15 mouse cellular contexts compared by ENCODE assay signal in genomic region chr17:23704741-23705140, GRCm38 (mm10). TPM values are rescaled to one million over a fixed set of nuclear protein-coding genes. Genes with fewer than 3 reads are reported as not detected.
DNase-seq lines count a peak whose midpoint lies in the region; TF ChIP-seq lines count a peak whose summit lies in the region.
"Had no signal": no experiment of that assay in that cellular context is flagged by ENCODE, and none has a peak within 500 bp of the region (broad histone marks: within the 10 kb centered on the region; RNA-seq: fewer than 3 reads in every experiment).

No protein-coding gene starts in this region.

- TF ChIP-seq EP300 in ES-Bruce4 (IDR thresholded peaks at IDR 0.05; ENCODE audit: insufficient read depth, low read depth, low read length): no peak
- TF ChIP-seq EP300 in heart, adult 2 months (IDR thresholded peaks at IDR 0.05; ENCODE audit: insufficient read depth, low read depth, low read length): no peak

- no peak for TF ChIP-seq POLR2A in ES-Bruce4 (IDR thresholded peaks at IDR 0.05; ENCODE audit: insufficient read depth, low read length)
- TF ChIP-seq POLR2A in brain, embryonic 14.5 days (IDR thresholded peaks at IDR 0.05; ENCODE audit: borderline replicate concordance, extremely low read depth, insufficient read depth, insufficient read length, poor library complexity, severe bottlenecking): no peak
- no peak for TF ChIP-seq POLR2A in heart, adult 2 months (IDR thresholded peaks at IDR 0.05; ENCODE audit: insufficient read depth, low read depth, low read length)

- H3K4me3 ChIP-seq in ES-Bruce4 (ENCODE audit: low read depth, low read length): no peak overlapping the region
- H3K4me3 ChIP-seq in heart, adult 2 months: no peak overlapping the region
- H3K4me3 ChIP-seq: embryonic facial prominence, embryonic 12.5 days; forebrain, embryonic 10.5 days; kidney, embryonic 15.5 days had no signal

- no peaks in the 10 kb centered on the region for H3K27me3 ChIP-seq in ES-Bruce4 (ENCODE audit: control insufficient read depth, insufficient read depth, low read length, poor library complexity, severe bottlenecking)
- H3K27me3 ChIP-seq in heart, adult 2 months (ENCODE audit: control insufficient read depth, insufficient read depth, low read length): no peaks in the 10 kb centered on the region

- 0 out of 2 replicates have a peak overlapping the region, but pooled peaks have one; percentile 14 for H3K27ac ChIP-seq in ES-Bruce4 (ENCODE audit: insufficient read depth, low read length)
- no peak overlapping the region for H3K27ac ChIP-seq in heart, adult 2 months
- H3K27ac ChIP-seq: embryonic facial prominence, embryonic 12.5 days; forebrain, embryonic 10.5 days; kidney, embryonic 15.5 days had no signal

- no peak for TF ChIP-seq CTCF in ES-Bruce4 (IDR thresholded peaks at IDR 0.05; ENCODE audit: low read depth, low read length)
- no peak for TF ChIP-seq CTCF in brain, embryonic 14.5 days (IDR thresholded peaks at IDR 0.05; ENCODE audit: borderline replicate concordance, extremely low read depth, insufficient read depth, insufficient read length)
- no peak for TF ChIP-seq CTCF in heart, adult 2 months (IDR thresholded peaks at IDR 0.05)

- H3K79me2 ChIP-seq in heart, adult 2 months (replicated peaks; ENCODE audit: control insufficient read depth, insufficient read depth, low read length): no peaks in the 10 kb centered on the region

- peak; percentile 28 for DNase-seq in layer of hippocampus, adult 11-12 months (ENCODE audit: low spot score)
- DNase-seq in layer of hippocampus, postnatal 36 days: no peak
- DNase-seq in brain, embryonic 14.5 days (ENCODE audit: low read depth): peak; percentile 64
- DNase-seq in right cerebral cortex, adult 2 months (ENCODE audit: low spot score in 2 of 2): peak; percentile 56 to 57
- no peak for DNase-seq in natural killer cell, adult 2 months (ENCODE audit: low spot score in 2 of 2)
- no peak for DNase-seq in heart, adult 2 months
- DNase-seq: cerebellum, adult 9-10 months had no signal

- intact Hi-C loops in heart, adult 2 months (cut with DNase I): loop anchor here (2.0 kb wide), 1 partner anchor 134 kb away; no protein-coding TSS in a partner anchor

- H3K9me3 ChIP-seq in ES-Bruce4 (replicated peaks; ENCODE audit: control insufficient read depth, insufficient read depth, low read length, poor library complexity, severe bottlenecking): no peaks in the 10 kb centered on the region
- H3K9me3 ChIP-seq: embryonic facial prominence, embryonic 12.5 days; forebrain, embryonic 10.5 days; kidney, embryonic 15.5 days had no signal

- no peaks in the 10 kb centered on the region for H3K36me3 ChIP-seq in ES-Bruce4 (ENCODE audit: control insufficient read depth, insufficient read depth, low read length, poor library complexity, severe bottlenecking)
- H3K36me3 ChIP-seq in heart, adult 2 months (ENCODE audit: control insufficient read depth, insufficient read depth, low read length): no peaks in the 10 kb centered on the region
- H3K36me3 ChIP-seq: embryonic facial prominence, embryonic 12.5 days; forebrain, embryonic 10.5 days; kidney, embryonic 15.5 days had no signal

- H3K9ac ChIP-seq in ES-Bruce4 (ENCODE audit: low read depth, poor library complexity, severe bottlenecking): no peak overlapping the region
- H3K9ac ChIP-seq in heart, adult 2 months (ENCODE audit: low read depth, low read length): no peak overlapping the region
- H3K9ac ChIP-seq: embryonic facial prominence, embryonic 12.5 days; kidney, embryonic 15.5 days had no signal

- 44% methylated on average over 7 of the region's 7 CpGs for WGBS in heart, adult 2 months

- peaks cover 6% of the 10 kb centered on the region for H3K4me1 ChIP-seq in ES-Bruce4 (ENCODE audit: control insufficient read depth, insufficient read depth, low read length)
- peaks cover 2% of the 10 kb centered on the region; the same call in 1 of the 2 replicates for H3K4me1 ChIP-seq in heart, adult 2 months (ENCODE audit: control insufficient read depth, insufficient read depth, low read length)

RNA-seq across cellular contexts. Expression of gene 1520401A03Rik, which starts 17.8 kb away (rescaled TPM):
- not detected for total RNA-seq in layer of hippocampus, postnatal 36 days (2021)
- polyA plus RNA-seq in ES-Bruce4 (2011; ENCODE audit: insufficient read depth, insufficient read length, low read depth, missing spikeins): 3.6 and 4.1 TPM in 2 replicates
- 0.14 and 0.28 TPM in 2 replicates for polyA plus RNA-seq in brain, embryonic 14.5 days (2012; rRNA removed)
- not detected for total RNA-seq in heart, adult 2 months (2021)
- polyA plus RNA-seq in heart, adult 2 months (2012; rRNA removed): not detected in 2 replicates
- total RNA-seq: heart, postnatal 25 days; liver, adult 2 months had no signal
- polyA plus RNA-seq: inflammation-experienced regulatory T-cells, adult 6 months; liver, adult 2 months had no signal

RNA-seq across cellular contexts. Expression of gene Cldn9, which starts 20.9 kb away (rescaled TPM):
- total RNA-seq in layer of hippocampus, postnatal 36 days (2021): under 1 TPM; 0.22 to 0.35 TPM
- 1.7 and 2.9 TPM in 2 replicates for polyA plus RNA-seq in ES-Bruce4 (2011; ENCODE audit: insufficient read depth, insufficient read length, low read depth, missing spikeins)
- polyA plus RNA-seq in brain, embryonic 14.5 days (2012; rRNA removed): 0.92 and 0.93 TPM in 2 replicates
- total RNA-seq in heart, adult 2 months (2021): not detected
- polyA plus RNA-seq in heart, adult 2 months (2012; rRNA removed): not detected in 2 replicates
- total RNA-seq: heart, postnatal 25 days; liver, adult 2 months had no signal
- polyA plus RNA-seq: CD4-positive, CD25-positive, alpha-beta regulatory T cell, adult 4 months; inflammation-experienced regulatory T-cells, adult 6 months; liver, adult 2 months had no signal

RNA-seq across cellular contexts. Expression of gene Pkmyt1, which starts 21.4 kb away (rescaled TPM):
- 1 to 10 TPM; 1.7 to 3.0 TPM for total RNA-seq in layer of hippocampus, postnatal 36 days (2021)
- 26.5 and 27.7 TPM in 2 replicates for polyA plus RNA-seq in ES-Bruce4 (2011; ENCODE audit: insufficient read depth, insufficient read length, low read depth, missing spikeins)
- 24.4 and 47.9 TPM in 2 replicates for polyA plus RNA-seq in brain, embryonic 14.5 days (2012; rRNA removed)
- 1 to 10 TPM; 1.2 to 1.6 TPM for total RNA-seq in heart, adult 2 months (2021)
- polyA plus RNA-seq in heart, adult 2 months (2012; rRNA removed): 3.9 and 5.6 TPM in 2 replicates

RNA-seq across cellular contexts. Expression of gene Cldn6, which starts 25.7 kb away (rescaled TPM):
- total RNA-seq in layer of hippocampus, postnatal 36 days (2021): not detected
- polyA plus RNA-seq in ES-Bruce4 (2011; ENCODE audit: insufficient read depth, insufficient read length, low read depth, missing spikeins): 300 and 333 TPM in 2 replicates
- polyA plus RNA-seq in brain, embryonic 14.5 days (2012; rRNA removed): 0.83 and 1.3 TPM in 2 replicates
- not detected for total RNA-seq in heart, adult 2 months (2021)
- not detected in 2 replicates for polyA plus RNA-seq in heart, adult 2 months (2012; rRNA removed)
- total RNA-seq: heart, postnatal 25 days; liver, adult 2 months had no signal
- polyA plus RNA-seq: CD4-positive, CD25-positive, alpha-beta regulatory T cell, adult 4 months; inflammation-experienced regulatory T-cells, adult 6 months had no signal

RNA-seq across cellular contexts. Expression of gene Tnfrsf12a, which starts 27.5 kb away (rescaled TPM):
- 1 to 10 TPM; 4.8 to 6.3 TPM for total RNA-seq in layer of hippocampus, postnatal 36 days (2021)
- polyA plus RNA-seq in ES-Bruce4 (2011; ENCODE audit: insufficient read depth, insufficient read length, low read depth, missing spikeins): 51.7 and 61.7 TPM in 2 replicates
- 1.7 and 2.1 TPM in 2 replicates for polyA plus RNA-seq in brain, embryonic 14.5 days (2012; rRNA removed)
- total RNA-seq in heart, adult 2 months (2021): 10 to 100 TPM; 80.1 to 82.5 TPM
- 28.1 and 37.9 TPM in 2 replicates for polyA plus RNA-seq in heart, adult 2 months (2012; rRNA removed)

Comparison
In these comparisons a context has a peak if more than half of its experiments do, and no peak if none do; other contexts are left out.
1. DNase-seq: peak in layer of hippocampus, adult 11-12 months (single experiment), brain, embryonic 14.5 days (single experiment) and right cerebral cortex, adult 2 months (2 of 2); none in layer of hippocampus, postnatal 36 days (0 of 2), natural killer cell, adult 2 months (0 of 2) and heart, adult 2 months (0 of 2).